Mouse (Mus musculus) limb, embryonic 14.5 days (tissue): Measurements from ENCODE around the gene Cmtm6. TPM values are rescaled to one million over a fixed set of nuclear protein-coding genes. Genes with fewer than 3 reads are reported as not detected.
A peak's percentile ranks its signal among the peaks of the same experiment; 100 is the strongest.

Experiments used
- ATAC-seq: fragments of 200-750 bp; cut with Nextera tagmentation; 2 replicates; pipeline ENCODE4 v1.8.0; 2017; ENCODE audit warnings: low read depth, moderate number of reproducible peaks, moderate TSS enrichment; ENCODE audit not compliant: low FRiP score
- DNase-seq: peaks from one replicate; pipeline ENCODE4 v3.0.0-alpha.2; 2015; ENCODE audit warnings: low spot score
- H3K27ac ChIP-seq: fragments of 300-500 bp; sonication (generic); replicated peaks from 2 replicates; pipeline ENCODE4 v1.5.1; 2014; ENCODE audit warnings: low read depth, mild to moderate bottlenecking, low read length, moderate library complexity, mixed read lengths
- H3K27me3 ChIP-seq: fragments of 300-500 bp; sonication (generic); 2 replicates; pipeline ENCODE4 v1.6.1; 2014; ENCODE audit warnings: low read length, mixed read lengths; ENCODE audit not compliant: control insufficient read depth, insufficient read depth
- H3K36me3 ChIP-seq: fragments of 300-500 bp; sonication (generic); 2 replicates; pipeline ENCODE4 v1.6.1; 2014; ENCODE audit warnings: mild to moderate bottlenecking, low read length, moderate library complexity, mixed read lengths; ENCODE audit not compliant: control insufficient read depth, insufficient read depth
- H3K4me1 ChIP-seq: fragments of 300-500 bp; sonication (generic); 2 replicates; pipeline ENCODE4 v1.6.1; 2014; ENCODE audit warnings: antibody characterized with exemption, low read length, mixed read lengths; ENCODE audit not compliant: control insufficient read depth, insufficient read depth
- H3K4me2 ChIP-seq: fragments of 300-500 bp; sonication (generic); replicated peaks from 2 replicates; pipeline ENCODE4 v1.6.1; 2014; ENCODE audit warnings: low read depth, mild to moderate bottlenecking, low read length, moderate library complexity; ENCODE audit not compliant: severe bottlenecking
- H3K4me3 ChIP-seq: fragments of 300-500 bp; sonication (generic); replicated peaks from 2 replicates; pipeline ENCODE4 v1.5.1; 2014; ENCODE audit warnings: low read length
- H3K9ac ChIP-seq: fragments of 300-500 bp; sonication (generic); 2 replicates; pipeline ENCODE4 v1.6.1; 2014; ENCODE audit warnings: mild to moderate bottlenecking, low read depth, low read length, moderate library complexity; ENCODE audit not compliant: severe bottlenecking
- H3K9me3 ChIP-seq: fragments of 300-500 bp; sonication (generic); 2 replicates; pipeline ENCODE4 v1.6.1; 2016; ENCODE audit warnings: low read length; ENCODE audit not compliant: control insufficient read depth
- POLR2A ChIP-seq: fragments of 200-500 bp; IDR thresholded peaks from 2 replicates; pipeline ENCODE4 v1.8.0; 2012; ENCODE audit warnings: inconsistent platforms, mild to moderate bottlenecking, moderate library complexity, borderline replicate concordance; ENCODE audit not compliant: insufficient read depth, insufficient read length; ENCODE audit errors: extremely low read depth
- WGBS: fragments of 180-500 bp; shearing (Covaris S2); extraction: QIAGEN DNeasy Blood & Tissue Kit; methylation state at CpG from one replicate; pipeline ENCODE4 v1.1.7; 2014; 5-methylcytosine and 5-hydroxymethylcytosine counted together
- polyA plus RNA-seq, 2 experiments: library from polyadenylated mRNA; depleted of rRNA in 1 of 2; stranded (reverse) in 1 of 2; unstranded in 1 of 2; fragments of >200 nt; fragmentation: Nextera tagmentation in 1 of 2; extraction: Ambion mirVana in 1 of 2; gene quantifications; 2 replicates each; pipeline versions ENCODE4 v1.2.1 to v1.2.3; 2012 to 2014

Cmtm6 gene
- polyA plus RNA-seq, 2 experiments: 21.9 to 40.5 TPM

DNA sequence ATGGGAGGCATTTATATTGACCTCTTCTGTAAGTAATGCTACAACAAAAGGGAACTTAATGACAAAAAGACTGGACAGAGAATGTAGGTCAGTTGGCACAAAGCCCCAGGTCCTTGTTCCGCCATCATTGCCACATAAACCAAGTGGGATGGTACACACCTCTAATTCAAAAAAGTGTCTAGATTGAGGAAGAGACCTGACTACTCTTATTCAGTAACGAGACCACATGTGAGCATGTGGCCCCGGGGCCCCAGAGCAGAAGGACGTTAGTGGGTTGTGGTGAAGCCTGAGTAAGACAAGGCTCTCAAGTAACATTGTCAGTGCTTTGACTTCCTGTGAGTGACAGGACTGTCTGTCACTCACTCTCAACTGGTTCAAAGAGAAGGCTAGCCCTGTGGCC lies 39.3 kb downstream of the Cmtm6 start:
- Histone ChIP-seq H3K4me3 (no peak overlapping the region), H3K9ac (no peak overlapping the region), H3K36me3 (peaks cover 18% of the 10 kb centered on the region), H3K27me3 (no peaks in the 10 kb centered on the region), H3K9me3 (no peaks in the 10 kb centered on the region; the same call in 1 of the 2 replicates), H3K4me2 (no peak overlapping the region), H3K4me1 (peaks cover 18% of the 10 kb centered on the region), H3K27ac (no peak overlapping the region)
- DNase-seq: no peak
- WGBS: 87% methylated on average over 4 of the region's 4 CpGs
- no peak for TF ChIP-seq POLR2A
- ATAC-seq: no peak

GRCm38 (mm10) chr9:114771565-114771964 lies 40.6 kb downstream of the Cmtm6 start:
- Histone ChIP-seq H3K36me3 (peaks cover 14% of the 10 kb centered on the region), H3K4me1 (peaks cover 23% of the 10 kb centered on the region), H3K9ac (no peak overlapping the region), H3K9me3 (no peaks in the 10 kb centered on the region; the same call in 1 of the 2 replicates), H3K27me3 (no peaks in the 10 kb centered on the region), H3K4me2 (no peak overlapping the region), H3K4me3 (no peak overlapping the region), H3K27ac (no peak overlapping the region)
- 79% methylated on average over 7 of the region's 7 CpGs for WGBS
- no peak for DNase-seq
- TF ChIP-seq POLR2A: no peak
- no peak for ATAC-seq

- H3K27ac ChIP-seq: no peak overlapping the region
These were observed 43.7 kb downstream of the Cmtm6 start for GRCm38 (mm10) chr9:114774629-114775028.

DNA sequence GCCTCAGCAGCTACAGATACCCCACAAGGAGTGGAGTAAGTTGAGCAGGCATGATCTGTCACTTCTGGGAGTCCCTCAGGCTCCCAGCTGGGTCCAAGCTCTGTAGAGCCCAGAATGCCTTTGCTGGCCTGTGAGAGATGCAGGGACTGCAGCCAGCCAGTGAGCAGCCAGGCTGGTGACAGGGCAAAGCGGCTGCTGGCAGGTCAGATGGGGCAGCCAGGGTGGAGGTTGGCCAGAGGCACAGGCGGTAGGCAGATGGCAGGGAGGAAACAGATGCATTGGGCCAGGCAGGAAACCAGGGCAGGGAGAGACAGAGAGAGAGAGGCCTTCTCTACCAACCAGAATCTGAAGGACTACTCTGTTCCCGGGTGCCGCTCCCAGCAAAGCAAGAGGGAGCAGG lies 44.4 kb downstream of the Cmtm6 start:
- Histone ChIP-seq H3K27ac (no peak overlapping the region), H3K27me3 (no peaks in the 10 kb centered on the region), H3K36me3 (peaks cover 10% of the 10 kb centered on the region), H3K4me2 (no peak overlapping the region), H3K4me1 (peaks cover 11% of the 10 kb centered on the region; the same call in 1 of the 2 replicates), H3K4me3 (no peak overlapping the region), H3K9ac (peak overlapping the region; percentile 25; the same call in 1 of the 2 replicates), H3K9me3 (no peaks in the 10 kb centered on the region; the same call in 1 of the 2 replicates)
- 52% methylated on average over 4 of the region's 4 CpGs for WGBS
- no peak for TF ChIP-seq POLR2A
- ATAC-seq: no peak
- DNase-seq: no peak

More at GRCm38 (mm10) chr9:114774629-114775028, 43.7 kb downstream of the Cmtm6 start:
- no peak overlapping the region for H3K4me2 ChIP-seq
- 78% methylated on average over 6 of the region's 6 CpGs for WGBS
- DNase-seq (no peak), ATAC-seq (no peak)
- peaks cover 7% of the 10 kb centered on the region; the same call in 1 of the 2 replicates for H3K4me1 ChIP-seq
- H3K9me3 ChIP-seq: no peaks in the 10 kb centered on the region; the same call in 1 of the 2 replicates
- H3K4me3 ChIP-seq: no peak overlapping the region
- TF ChIP-seq POLR2A: no peak
- peaks cover 14% of the 10 kb centered on the region for H3K36me3 ChIP-seq
- no peak overlapping the region for H3K9ac ChIP-seq
- no peaks in the 10 kb centered on the region for H3K27me3 ChIP-seq

DNA sequence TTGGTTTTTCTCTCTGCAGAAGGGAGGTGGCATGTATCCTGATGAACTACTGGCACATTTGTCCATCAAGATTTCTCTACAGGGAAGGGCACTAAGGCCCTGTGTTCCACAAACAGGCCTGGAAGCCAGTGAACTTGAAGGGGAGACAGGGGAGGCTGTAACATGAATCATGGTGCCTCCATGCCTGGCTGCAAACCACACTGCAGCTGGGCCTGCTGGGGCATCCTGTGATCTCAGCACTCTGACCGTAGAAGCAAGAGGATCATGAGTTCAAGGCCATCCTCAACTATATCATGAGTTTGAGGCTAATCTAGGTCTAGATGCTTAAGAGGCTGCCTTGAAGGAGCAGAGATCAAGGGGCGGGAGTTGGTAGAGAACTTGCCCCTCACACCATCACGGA lies 45.4 kb downstream of the Cmtm6 start:
- no peak overlapping the region for H3K4me2 ChIP-seq
- no peaks in the 10 kb centered on the region for H3K27me3 ChIP-seq
- no peaks in the 10 kb centered on the region; the same call in 1 of the 2 replicates for H3K9me3 ChIP-seq
- WGBS: 88% methylated on average over 3 of the region's 3 CpGs
- DNase-seq (no peak), ATAC-seq (no peak)
- H3K27ac ChIP-seq: no peak overlapping the region
- H3K4me3 ChIP-seq: no peak overlapping the region
- no peak overlapping the region for H3K9ac ChIP-seq
- no peak for TF ChIP-seq POLR2A
- H3K4me1 ChIP-seq: peaks cover 14% of the 10 kb centered on the region; the same call in 1 of the 2 replicates
- H3K36me3 ChIP-seq: peaks cover 8% of the 10 kb centered on the region; the same call in 1 of the 2 replicates
